Mouse (Mus musculus): ENCODE results near the gene S100a4. TPM values are rescaled to one million over a fixed set of nuclear protein-coding genes. Genes with fewer than 3 reads are reported as not detected.
A peak's percentile ranks its signal among the peaks of the same experiment; 100 is the strongest.

S100a4 gene
- 100 to 1,000 TPM in 1 of 3 experiments, 10 to 100 TPM in 2; 65.2 to 589 (median 72.0) TPM for polyA plus RNA-seq (2017; shearing (Covaris generic))

DNA sequence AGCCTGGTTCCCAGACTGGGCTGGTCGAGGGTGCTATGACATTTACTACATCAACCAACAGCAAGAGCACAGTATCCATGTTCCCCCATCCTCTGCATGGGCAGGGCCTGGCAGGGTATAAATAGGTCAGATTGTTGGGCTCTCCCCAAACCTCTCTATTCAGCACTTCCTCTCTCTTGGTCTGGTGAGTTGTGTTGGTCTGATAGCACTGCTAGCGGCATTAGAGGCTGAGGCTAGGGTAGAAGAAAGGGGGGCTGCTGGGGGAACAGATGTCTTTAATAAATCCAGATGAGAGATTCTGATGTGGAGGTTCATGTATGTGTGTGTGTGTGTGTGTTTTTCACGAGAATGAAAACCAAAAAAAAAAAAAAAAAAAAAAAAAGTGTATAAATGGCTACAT, at the start of gene S100a4:
Gene S100a4 (plus strand): TSS at position 149 of the 400 bp plus-strand sequence.
- peak; percentile 50 for ATAC-seq

- no peak for ATAC-seq
These were observed 47.6 kb upstream of the S100a4 start for GRCm38 (mm10) chr3:90555954-90556353.

DNA sequence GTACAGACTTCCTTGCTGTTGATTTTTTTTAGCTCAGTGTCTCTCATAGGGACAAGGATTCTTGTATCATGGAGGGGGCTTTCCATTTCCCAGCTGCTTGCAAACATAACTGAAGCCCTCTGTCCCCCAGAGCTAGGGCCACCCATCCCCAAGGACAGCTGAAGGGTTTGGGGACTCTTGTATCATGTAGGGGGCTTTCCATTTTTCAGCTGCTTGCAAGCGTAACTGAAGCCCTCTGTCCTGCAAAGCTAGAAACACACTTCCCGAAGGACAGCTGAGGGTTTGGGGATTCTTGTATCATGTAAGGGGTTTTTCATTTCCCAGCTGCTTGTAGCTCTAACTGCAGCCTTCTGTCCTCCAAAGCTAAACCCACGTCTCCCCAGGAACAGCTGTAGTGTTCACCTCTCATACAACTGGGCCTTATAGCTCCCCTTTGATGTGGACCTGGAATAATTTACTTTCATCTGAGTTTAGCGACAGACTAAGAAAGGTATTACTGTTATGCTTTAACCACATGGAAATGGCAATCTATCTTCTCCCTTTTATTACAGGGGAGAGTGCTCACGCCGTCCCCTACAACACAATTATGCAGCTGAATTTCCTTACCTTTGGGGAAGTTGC, 43.5 kb upstream of the S100a4 start, which contains the start of gene S100a3:
Gene S100a3 (plus strand): TSS at position 571 of the 621 bp plus-strand sequence.
- no peak for ATAC-seq

GRCm38 (mm10) chr3:90574691-90575090, 28.9 kb upstream of the S100a4 start:
- ATAC-seq = no peak

- no peak for ATAC-seq
These were observed 28.3 kb upstream of the S100a4 start for GRCm38 (mm10) chr3:90575320-90575719.

DNA sequence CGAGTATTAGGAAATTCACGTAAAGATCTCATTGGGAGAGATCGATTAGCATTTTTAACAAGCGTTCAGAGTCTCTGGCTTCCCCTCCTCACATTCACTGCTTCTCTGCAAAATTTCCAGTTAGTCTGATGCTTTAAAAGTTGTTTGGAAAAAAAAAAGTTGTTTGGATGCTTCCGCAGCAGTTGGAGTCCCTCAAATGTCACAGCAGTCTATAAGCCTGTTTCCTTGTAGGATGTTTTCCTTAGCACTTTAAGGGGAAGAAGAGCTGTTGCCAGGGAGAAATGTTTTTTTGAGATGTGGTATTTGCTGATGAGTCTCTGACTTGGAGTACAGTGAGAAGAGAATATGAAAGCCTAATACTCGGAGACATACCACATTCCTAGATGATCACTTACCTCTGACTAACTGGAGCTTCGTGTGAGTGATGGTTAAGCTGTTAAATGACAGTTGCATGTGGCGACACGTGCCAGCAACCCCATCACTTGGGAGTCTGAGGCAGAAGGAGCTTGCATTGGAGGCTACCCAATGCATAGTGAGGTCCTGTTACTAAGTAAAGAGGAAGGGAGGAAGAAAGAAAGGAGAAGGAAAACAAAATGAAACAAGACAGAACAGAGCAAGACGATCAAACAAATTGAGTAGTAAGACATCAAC, 27.1 kb upstream of the S100a4 start:
- no peak for ATAC-seq

GRCm38 (mm10) chr3:90579433-90579832, 24.1 kb upstream of the S100a4 start:
- no peak for ATAC-seq

DNA sequence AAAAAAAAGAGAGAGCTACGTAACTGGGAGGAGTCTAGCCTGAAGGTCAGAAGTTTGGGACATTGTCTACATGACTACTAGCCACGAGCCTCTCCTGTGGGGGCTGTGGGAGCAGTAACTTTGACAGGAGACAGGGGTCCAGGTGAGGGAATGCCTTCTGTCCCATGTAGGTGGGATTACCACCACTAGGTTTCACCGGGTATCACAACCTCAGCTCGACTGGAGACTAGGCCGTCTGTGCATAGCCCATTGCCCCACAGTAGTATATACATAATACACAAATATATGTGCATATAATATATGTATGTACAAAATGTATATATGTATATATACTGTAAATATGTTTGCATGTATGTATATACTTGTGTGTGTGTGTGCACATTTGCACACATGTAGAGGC, 22.4 kb upstream of the S100a4 start:
- no peak for ATAC-seq

- no peak for ATAC-seq
These were observed 21.4 kb upstream of the S100a4 start for GRCm38 (mm10) chr3:90582156-90582555.

GRCm38 (mm10) chr3:90582556-90582955, 21.0 kb upstream of the S100a4 start:
- no peak for ATAC-seq

DNA sequence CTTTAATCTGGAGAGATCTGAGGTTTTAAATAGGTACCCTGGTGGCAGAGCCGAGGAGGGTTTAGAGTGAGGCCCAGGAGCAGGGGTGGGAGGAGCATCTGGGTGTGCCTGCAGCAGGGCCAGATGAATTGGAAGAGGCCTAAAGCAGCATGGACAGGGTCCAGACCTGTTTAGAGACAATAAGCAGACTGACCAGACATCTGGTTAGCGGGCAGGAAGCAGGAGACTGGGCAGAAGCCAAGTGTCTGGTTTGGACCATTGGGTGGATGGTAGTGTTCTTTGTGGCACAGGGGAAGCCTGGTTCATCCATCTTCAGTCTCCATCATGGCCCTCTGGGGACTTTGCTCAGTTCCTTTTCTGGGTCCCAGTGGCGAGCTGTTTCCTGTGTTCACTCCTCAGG, 19.7 kb upstream of the S100a4 start:
- no peak for ATAC-seq

- ATAC-seq = peak; percentile 10
These were observed 18.0 kb upstream of the S100a4 start for GRCm38 (mm10) chr3:90585595-90585994.

DNA sequence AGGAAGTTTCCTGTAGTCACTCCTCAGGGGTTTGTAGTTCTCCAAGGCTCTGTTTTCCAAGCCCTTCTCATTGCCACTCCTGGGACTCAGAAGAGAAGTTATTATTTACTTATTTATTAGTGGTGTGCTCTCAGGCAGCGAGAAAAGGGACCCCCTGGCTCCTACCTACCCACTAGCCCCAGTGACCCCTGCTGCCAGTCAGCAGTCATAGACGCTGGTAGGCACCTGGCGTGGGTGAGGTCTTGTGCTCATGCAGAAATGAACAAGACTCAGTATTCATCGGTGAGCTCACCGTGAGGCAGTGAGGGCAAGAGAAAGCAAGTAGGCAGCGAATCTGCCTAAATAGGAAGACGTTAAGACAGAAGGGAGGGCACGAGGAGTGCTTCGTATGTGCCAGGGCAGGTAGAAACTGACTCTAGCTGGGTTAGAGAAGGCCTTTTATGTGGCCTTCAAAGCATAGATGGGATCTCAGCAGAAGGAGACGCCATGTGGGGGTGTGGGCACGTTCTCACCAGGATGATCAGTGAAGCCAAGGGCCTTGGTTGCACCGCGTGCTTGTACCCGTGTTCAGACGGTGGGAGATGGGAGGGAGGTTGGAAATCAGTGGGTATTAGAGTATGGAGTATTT, 17.4 kb upstream of the S100a4 start:
- no peak for ATAC-seq

DNA sequence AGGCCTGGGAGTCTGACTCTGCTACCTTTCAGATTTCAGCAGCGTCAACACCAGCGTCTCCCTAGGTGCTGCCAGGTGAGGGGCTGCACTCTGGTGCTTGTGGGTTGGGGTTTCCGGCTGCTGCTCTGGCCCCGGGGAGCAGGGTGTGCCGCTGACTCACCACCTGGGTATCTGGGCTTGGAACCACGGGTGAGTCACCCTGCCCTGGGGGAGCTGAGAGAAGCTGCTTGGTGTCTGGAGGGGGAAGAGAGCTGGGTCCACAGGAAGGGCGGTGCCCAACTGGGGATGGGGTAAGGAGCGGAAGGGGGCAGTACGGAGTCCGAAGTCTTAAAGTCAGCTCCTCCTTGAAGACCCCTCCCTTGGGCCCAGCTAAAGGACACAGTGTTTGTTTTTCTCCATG, 16.7 kb upstream of the S100a4 start:
- ATAC-seq = peak; percentile 85

DNA sequence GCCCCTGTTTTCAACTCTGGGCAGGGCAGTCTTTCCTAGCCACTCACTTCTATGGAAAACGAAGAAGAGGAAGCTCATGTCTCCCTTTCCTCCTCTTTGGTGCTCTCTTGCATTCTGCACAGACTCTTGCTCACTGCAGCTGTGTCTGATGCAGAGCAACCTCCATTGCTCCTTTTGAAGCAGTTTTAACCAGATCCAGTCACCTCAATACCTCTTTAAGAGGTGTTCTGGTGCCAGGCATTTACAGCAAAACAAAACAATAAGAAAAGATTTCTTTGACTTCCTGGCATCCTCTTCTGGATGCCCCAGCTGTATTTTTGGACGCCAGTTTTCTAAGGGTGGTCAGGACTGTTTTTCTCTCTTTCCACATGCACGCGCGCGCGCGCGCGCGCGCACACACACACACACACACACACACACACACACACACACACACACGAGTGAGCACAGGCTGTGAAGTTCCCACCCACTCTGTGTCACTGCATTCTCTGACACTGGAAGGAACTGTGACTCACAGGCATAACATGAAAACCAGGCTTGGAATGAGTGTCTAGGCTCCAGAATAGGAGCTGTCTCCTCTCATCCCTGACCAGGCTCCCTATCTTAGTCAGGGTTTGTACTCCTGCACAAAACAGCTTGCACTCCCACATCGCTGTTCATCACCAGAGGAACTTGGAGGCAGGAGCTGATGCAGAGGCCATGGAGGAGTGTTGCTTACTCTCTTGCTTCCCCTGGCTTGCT, 16.0 kb upstream of the S100a4 start:
- ATAC-seq = peak; percentile 15

DNA sequence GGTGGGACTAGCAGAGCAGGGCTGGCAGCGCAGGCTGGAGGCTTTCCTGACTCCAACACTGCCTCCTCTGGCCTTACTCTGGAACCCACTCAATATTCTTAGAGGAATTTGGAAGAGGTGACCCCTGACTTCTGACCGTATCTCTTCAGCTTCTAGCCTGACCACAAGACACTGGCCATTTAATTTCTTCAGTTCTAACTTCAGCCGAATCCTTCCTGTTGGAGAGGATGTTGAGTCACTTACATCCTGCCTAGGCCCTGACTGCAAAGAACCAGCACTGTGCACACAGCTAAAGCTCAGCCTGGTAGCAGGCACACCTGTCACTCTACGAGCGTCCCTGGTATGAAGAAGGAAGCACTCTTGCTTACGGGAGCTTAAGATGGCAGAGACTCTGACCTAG, 14.2 kb upstream of the S100a4 start:
- ATAC-seq = peak; percentile 62

- no peak for ATAC-seq
These were observed 13.6 kb upstream of the S100a4 start, which contains the start of gene S100a2 for GRCm38 (mm10) chr3:90589947-90590346. Gene S100a2, plus strand, starts transcription at chr3:90590247.

DNA sequence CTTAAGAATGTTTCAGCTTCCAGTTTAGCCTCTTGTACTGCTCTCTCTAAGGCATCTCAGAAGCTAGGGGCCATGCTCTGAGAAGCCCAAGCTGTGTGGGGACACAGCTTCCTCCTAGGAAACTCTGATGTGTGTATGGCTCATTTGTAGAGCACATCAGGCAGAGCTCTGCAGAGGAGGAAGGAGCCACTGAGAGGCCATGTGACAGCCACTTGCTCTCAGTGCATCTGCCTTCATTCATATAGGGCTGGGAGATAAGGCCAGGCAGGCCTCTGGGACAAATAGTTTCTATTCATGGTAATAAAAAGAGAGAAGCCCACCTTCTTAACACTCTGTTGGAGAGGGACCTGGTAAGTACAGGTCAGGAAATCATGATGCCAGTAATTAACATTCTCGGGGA, 9.1 kb upstream of the S100a4 start:
- ATAC-seq = no peak

- no peak for ATAC-seq
These were observed 8.0 kb upstream of the S100a4 start for GRCm38 (mm10) chr3:90595556-90595955.

DNA sequence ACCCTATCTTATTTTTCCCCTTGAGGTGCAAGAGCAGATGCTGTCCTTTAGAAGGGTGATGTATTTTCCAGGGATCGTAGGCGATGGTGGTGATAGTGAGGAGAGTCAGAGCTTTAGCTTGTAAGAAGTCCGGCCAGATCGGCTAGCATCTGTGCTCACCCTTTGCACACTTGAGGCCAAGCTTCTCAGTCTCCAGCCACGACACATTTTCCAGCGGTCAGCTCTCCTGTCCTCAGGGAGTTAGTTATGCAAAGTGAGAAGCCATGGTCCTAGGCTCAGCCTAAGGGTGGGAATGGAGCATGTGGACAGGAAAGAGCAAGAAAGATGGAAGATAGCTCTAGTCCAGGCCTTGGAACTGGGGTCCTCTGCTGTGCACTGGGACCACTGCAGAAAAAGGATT, 6.8 kb upstream of the S100a4 start:
- no peak for ATAC-seq

- no peak for ATAC-seq
These were observed 5.8 kb upstream of the S100a4 start for GRCm38 (mm10) chr3:90597736-90598135.

DNA sequence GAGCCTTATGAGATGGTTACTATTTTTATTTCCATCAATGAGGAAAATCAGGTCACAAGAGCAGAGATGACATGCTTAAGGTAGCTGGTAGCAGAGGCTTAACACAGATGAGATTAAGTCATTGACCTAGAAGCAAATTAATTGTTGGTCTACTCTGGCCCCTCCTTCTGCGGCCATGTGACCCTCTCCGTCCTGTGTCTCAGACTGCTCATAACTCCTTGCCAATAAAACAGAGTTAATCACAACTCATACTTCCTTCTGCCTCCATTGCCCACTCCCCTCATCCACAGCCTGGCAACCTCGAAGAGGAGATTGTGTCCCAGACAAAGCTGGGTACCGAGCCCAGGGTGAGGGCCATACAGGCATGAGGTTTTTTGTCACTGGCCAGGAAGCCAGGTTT, 5.4 kb upstream of the S100a4 start:
- no peak for ATAC-seq

DNA sequence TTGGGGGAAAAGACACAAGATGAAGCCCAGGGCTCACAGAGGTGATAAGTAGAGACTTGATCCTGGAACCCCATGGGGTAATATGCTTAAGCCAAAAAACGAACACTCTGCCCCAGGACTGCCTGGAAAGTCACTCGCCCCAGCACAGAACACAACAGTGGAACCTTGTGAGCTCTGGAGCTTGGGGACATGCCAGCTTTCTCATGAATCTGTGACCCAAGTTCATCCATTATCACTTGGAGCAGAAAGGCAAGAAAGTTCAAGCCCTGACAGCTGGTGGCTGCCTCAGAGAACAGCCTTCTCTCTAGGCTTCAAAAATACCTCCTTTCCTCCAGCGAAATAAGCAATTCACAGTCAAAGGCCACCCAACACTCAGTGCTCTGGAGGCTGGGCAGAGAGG, 4.2 kb upstream of the S100a4 start:
- ATAC-seq = no peak

Measured in inflammation-experienced regulatory T-cells, adult 6 months (primary cell).